Mouse (Mus musculus) erythroblast, embryonic 14.5 days (primary cell): ENCODE data around the gene Ppcdc.
"Not testable (repeated sequence)": the region's sequence is repeated elsewhere in the genome, so short reads cannot be mapped to it uniquely, and the experiment has no call there.

Experiments used
- GATA1 ChIP-seq: IDR thresholded peaks from 2 replicates; pipeline ENCODE4 v1.6.1; 2012; ENCODE audit warnings: low read length, inconsistent platforms, mixed read lengths
- TAL1 ChIP-seq: IDR thresholded peaks from 3 replicates; pipeline ENCODE4 v1.6.1; 2012; ENCODE audit warnings: low read length, inconsistent platforms, mixed read lengths

- not testable (repeated sequence) for TF ChIP-seq GATA1, TAL1
Observed at GRCm38 (mm10) chr9:57427123-57427522, 12.8 kb downstream of the Ppcdc start.
